Mouse (Mus musculus) mouse embryonic stem cell (cell line): ENCODE measurements around the gene Cmah.

ENCODE experiments used
- in situ Hi-C, 2 experiments: fragments of 300-500 bp; cut with MboI; formaldehyde crosslinking; loops; 1 replicate in 1 of 2; 3 replicates in 1 of 2; pipeline ENCODE4 v1.14.3; 2019 to 2020; ENCODE audit warnings: low sequenced_read_pairs in 2 of 2, low pct_unique_long_range_greater_than_20kb in 1 of 2, mixed read lengths in 1 of 2; ENCODE audit not compliant: unreplicated experiment in 1 of 2

Gene Cmah

DNA sequence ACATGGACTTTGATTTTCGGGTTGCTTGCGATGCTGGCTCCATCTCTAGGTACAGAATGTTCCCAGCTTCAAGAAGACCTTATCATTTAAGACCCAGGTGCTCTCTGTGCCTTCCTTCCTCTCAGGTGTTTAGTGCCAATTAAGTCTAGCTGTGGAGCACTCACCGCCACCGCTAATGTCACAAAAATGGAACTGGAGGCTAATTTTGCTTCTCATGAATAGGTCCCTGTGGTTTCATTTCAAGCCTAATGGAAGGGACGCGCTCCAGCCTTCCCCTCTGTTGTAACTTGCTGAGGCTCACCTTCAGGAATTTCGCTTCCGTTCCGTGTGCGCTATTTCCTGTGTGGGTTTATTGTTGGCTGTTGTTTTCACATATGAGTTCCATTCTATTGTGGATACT, 193.6 kb downstream of the Cmah start:
- in situ Hi-C loops = loop anchor here in 1 of 2 experiments (25.0 kb wide), 1 partner anchor 167 kb away; no protein-coding TSS in a partner anchor

DNA sequence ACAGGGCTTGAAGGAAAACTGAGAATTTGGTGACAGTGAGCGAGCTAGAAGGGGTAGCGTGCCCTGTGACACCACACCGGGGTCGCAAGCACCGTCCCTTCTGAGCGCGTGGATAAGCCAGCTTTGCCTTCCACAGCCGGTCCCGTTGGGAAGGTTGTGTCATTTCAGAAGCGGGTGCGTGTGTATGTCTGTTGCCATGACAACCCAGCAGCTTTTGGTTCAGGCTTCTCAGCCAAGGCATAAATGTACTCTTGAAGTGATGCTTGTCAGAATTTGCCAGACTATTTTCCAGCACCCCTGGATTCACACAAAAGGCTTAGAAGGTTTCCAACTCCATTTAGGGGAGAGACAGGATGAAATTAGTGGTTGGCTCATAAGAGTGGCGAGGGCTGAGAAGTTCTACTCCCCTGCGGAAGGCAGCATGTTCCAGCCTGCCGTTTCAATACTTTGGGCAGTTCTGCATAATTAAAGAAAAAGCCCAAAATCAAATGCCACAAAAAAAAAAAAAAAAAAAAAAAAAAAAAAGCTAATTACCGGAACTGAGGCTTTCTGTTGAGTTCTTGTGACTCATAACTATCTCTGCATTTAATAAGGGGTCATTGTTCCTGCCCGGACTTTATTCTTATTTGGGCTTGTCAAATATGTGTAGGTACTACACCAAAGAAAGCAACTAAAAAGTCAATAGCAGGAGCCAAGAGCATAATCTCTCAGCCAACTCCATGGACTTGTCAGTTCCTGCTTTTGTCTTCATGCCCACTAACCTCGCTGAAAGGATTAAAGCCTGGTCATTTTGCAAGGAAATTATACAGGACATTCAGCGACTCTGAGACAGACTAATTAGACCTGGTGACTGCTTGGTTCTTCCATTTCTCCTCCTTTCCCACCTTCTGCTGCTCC, 194.5 kb downstream of the Cmah start:
- in situ Hi-C loops = loop anchor here in 1 of 2 experiments (25.0 kb wide), 1 partner anchor 166 kb away; no protein-coding TSS in a partner anchor

DNA sequence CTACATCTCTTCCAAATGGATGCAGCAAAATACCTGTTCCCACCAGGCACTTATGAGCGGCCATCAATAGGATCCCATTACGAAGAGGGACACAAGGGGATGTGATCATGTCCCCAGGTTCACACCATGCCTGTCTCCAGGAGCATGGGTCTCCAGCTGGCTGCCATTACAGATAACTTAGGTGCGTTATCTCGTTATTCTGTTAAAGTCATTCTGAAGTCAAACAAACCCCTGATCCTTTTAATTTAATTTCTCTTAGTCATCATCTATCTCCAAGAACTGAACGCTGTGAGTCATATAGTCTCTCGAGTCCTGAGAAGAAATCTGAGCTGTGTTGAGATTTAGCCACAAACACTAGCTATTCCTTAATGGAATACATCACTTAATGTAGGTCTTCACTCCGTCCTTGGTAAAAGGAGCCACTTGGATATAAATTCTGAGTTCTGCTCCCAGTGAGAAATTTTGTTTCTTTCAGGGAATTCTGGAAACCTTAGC, 195.2 kb downstream of the Cmah start:
- in situ Hi-C loops = loop anchor here in 1 of 2 experiments (25.0 kb wide), 1 partner anchor 165 kb away; no protein-coding TSS in a partner anchor

DNA sequence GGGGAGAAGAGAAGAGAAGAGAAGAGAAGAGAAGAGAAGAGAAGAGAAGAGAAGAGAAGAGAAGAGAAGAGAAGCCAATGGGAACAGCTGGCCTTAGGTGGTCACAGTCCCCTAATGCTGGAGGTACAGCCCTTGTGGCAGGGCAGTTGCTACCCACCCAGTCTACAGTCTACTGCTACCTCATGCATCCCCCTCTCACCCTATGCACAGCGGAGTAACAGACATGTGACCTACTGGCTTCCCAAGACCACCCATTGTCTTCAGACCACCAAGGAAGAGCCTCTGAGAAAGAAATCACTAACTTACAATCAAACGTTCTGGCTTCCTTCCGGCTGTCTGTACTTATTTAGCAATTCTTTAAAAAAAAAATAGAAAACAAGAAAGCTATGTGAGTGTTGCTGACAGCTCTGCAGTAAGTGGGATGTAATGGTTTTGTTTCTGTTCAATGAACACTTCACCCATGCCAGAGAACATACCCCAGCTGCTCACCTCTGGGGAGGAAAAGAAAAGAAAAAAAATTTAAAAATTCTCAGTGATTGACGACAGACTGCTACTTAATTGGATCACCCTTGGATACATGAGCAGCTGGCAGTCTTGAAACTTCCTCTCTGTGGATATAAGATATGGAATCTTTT, 196.5 kb downstream of the Cmah start:
- in situ Hi-C loops = loop anchor here in 1 of 2 experiments (25.0 kb wide), 1 partner anchor 164 kb away; no protein-coding TSS in a partner anchor

DNA sequence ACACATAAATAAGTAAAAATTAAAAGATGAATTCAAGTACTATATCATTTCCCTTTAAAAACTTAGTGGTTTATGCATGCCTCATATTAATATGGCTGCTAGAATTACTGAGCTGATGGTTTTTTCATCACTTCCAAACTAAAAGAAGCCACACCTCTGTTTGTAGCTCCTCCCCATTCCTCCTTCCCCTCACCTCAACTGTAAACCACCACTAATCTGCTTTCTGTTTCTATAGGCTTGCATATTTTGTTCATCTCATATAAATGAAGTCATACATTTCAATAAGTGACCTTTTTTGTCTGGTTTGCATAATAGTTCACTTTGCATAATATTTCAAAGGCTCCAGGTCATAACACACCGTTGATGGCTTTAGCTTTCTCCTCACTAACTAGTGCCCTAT, 197.3 kb downstream of the Cmah start:
- in situ Hi-C loops = loop anchor here in 1 of 2 experiments (25.0 kb wide), 1 partner anchor 163 kb away; no protein-coding TSS in a partner anchor

DNA sequence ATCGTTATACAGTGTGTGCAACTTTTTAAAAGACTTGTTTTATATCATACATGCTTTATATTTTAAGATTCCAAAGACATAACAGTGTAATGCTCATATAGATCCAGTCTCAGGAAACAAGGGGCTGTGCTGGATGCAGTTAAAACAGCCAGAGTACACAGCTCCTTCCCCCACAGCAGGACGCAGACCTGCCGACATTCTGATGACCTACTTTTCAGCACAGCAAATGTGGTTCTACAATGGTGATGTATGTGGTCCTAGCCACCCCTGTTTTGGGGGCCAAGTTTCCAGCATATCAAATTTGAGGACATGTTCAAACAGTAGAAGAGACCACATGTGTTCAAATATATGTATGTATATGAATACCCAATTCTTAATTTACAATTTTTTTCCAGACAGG, 198.3 kb downstream of the Cmah start:
- in situ Hi-C loops = no loop called here

DNA sequence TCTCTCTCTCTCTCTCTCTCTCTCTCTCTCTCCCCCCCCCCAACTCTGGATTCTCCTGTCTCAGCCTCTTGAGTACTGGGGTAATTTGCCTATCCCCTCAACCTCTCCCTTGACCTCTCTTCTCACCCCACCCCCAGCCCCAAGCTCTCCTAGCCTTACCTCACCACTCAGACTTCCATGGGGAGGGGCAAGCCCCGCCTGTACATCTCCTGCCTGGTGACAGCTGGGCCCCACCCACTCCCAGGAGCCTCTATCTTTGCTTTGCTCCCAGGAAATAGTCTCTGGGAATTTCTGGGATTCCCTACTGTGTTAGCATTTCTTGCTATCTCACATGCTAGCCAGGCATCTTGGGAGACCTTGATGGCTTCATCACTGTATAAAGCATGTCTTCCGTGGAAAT, 199.7 kb downstream of the Cmah start:
- in situ Hi-C loops = no loop called here
